Mouse (Mus musculus) monocyte, adult 5-6 weeks (primary cell): ENCODE results near the gene Iqgap1. TPM values are rescaled to one million over a fixed set of nuclear protein-coding genes. Genes with fewer than 3 reads are reported as not detected.
"Not testable (repeated sequence)": the region's sequence is repeated elsewhere in the genome, so short reads cannot be mapped to it uniquely, and the experiment has no call there.

ENCODE experiments used
- ATAC-seq: fragments of 153-309, 156-312 bp; replicated peaks from 2 replicates; pipeline ENCODE4 v1.8.0; 2017; ENCODE audit warnings: mild to moderate bottlenecking; ENCODE audit not compliant: low TSS enrichment, insufficient number of reproducible peaks, severe bottlenecking, poor library complexity, low FRiP score
- total RNA-seq: library from RNA; stranded (forward); fragments of 200-1000, 200-491, 200-594 nt; gene quantifications from 3 replicates; pipeline ENCODE4 v1.2.3, GENCODE M21; 2017

Gene Iqgap1
- total RNA-seq, 1 experiment from 2014 or later = 610 TPM

DNA sequence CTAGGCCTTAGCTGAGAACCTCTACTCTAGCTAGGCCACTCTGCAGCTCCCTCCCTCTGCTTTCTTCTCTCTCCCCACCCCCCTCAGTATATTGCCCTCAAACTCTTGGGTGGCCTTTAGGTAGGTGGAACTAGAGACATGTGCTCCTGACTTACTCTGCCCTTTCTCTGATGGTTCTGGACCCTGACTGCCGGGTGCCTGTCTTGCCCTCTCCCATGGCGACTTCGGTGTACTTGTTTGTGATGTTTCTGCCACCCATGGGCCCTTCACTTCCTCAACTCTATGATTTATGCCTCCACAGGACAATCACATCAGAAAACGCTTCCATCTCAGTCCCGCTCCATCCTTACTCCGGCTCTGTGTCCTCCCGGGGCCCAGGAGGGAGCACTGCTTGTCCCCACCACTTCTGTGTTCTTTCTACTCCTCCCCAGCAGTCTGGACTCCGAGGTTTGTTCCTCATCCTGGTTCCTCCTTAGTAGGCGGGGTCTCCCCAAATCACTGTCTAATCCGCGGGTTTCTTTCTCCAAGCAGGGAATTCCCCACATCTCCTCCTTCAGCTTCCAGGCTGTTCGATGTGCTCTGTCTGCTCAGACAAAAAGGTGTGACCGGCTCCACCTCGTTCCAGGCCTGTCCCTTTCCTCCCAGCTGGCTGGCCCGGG lies 20.0 kb upstream of the Iqgap1 start:
- ATAC-seq = peak; percentile 83

DNA sequence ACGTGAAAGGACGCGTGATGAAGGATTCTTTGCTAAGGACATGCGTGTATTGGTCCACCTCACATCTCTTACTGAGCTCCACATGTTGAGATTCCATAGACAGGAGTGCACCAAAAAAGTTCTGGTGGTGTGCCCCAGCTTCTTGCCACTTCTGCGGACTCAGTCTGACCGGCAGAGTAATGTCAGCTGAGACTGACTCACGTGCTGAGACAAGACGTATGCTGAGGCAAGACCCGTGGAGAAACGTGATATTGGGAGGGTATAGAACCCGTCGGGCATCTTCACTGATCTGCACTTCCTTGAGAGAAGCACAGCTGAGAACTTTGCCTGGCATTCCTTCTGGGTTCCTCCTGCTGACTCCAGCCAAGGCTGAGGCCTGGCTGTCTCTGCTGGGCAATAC lies 18.9 kb upstream of the Iqgap1 start:
- no peak for ATAC-seq

DNA sequence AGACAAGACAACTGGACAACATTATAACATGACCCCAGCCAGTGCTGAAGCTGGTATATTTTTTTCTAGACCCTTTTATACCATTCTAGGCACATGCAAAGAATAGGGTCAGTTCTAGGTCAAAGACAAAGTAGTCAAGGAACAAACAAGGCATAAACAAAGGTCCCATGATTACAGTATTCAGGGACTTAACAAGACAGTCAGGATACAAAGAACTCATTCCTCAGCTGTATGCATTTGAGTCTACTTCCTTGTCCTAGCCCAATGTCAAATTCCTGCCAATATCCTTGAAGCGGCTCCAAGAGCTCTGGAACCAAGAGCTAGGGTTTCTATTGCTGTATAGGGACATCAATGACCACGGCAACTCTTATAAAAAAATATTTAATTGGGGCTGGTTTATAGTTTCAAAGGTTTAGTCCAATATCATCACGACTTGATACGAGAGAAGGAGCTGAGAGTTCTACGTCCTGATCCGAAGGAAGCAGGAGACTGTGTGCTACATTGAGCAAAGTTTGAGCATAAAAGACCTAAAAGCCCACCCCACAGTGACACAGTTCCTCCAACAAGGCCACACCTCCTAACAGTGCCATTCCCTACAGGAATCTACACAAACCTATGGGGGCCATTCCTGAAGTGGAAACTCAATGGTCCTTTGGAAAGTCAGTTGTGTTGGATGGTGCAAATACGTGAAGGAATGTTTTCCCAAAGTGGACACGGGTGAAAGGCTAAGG lies 18.3 kb upstream of the Iqgap1 start:
- ATAC-seq = no peak

DNA sequence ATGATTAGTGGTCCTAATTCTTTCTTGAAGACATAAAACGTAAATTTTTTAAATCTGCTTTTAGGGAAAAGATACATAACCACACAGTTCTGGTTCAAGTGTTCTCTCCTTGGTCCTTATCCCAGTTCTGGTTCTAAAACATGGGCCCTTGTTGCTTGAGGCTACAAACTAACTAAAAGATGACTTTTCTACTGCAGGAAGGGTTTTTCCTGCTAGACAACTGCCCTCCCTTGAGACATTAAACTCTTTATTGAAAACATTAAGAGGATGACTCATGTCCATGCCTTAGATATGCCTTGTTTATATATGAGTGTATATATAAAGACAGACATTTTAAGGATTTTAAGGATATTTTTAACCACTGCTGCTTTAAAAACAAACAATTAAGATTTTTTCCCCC lies 17.4 kb upstream of the Iqgap1 start:
- no peak for ATAC-seq

DNA sequence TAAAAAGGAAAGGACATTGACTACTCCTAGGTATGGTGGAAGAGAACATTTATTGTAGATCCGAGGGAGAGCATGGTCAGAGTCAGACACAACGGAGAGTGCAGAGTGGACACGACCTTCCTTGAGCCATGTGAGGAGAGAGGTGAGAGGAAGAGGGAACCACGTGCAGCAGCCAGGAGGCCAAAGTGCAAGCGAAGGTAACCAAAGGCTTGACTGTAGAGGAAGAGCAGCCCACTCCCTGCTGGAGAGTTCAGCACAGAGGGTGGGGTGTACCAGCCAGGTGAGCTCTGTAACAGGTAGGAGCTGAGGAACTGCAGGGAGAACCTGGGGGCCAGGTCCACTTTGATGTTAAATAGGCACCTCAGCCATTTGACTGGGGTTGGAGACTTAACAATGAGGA lies 16.4 kb upstream of the Iqgap1 start:
- no peak for ATAC-seq

DNA sequence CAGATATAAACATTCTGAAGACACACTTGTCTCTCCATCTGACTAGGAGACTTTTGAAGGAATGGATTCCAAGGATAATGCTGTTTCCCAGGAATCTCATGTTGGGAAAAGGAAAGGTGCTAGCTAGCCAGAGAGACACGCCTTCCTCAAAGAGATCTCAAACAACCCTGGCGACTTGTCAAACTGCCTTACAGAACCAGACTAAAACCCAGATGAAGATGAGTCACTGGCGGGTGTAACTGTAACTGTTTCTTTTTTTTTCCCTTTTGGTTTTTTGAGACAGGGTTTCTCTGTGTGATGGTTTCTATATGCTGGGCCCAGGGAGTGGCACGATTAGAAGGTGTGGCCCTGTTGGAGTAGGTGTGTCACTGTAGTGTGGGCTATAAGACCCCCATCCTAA lies 15.2 kb upstream of the Iqgap1 start:
- no peak for ATAC-seq

DNA sequence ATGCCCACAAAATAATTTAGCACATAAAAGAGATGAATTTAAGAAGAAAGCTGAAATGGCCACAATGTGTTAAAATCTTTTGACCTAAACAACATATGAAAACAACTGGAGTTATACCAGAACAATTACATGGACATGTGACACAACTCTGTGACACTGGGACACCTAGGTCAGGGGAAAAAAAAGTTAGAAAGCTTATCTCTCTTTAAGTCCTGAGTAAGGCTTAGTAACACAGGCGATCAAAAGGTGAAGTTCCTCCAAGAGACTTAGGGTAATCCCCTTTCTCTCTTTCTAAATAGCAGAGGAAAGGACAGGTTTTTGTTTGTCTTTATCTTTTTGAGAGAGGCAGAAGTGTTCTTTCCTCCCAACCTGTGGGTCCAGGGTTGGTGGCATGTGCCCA lies 14.5 kb upstream of the Iqgap1 start:
- ATAC-seq = 0 out of 2 replicates have a peak, but pooled peaks have one; percentile 16

DNA sequence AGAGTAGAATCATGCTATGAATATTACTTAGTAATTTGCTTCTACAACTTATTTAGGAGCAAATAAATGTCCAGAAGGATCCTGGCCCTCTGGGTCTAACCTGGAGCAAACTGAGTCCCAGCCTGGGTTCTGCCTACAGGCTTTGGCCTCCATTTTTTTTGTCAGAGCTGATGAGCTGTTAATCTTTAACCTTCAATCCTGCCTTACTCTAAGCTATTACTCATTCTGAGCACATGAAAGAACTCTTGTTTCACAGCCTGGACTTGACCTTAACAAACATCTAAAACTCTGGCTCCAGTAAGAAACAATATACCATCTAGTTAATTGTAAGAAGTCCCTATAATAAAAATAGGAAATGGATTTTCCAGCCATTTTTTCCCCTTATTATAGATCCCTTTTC lies 14.0 kb upstream of the Iqgap1 start:
- no peak for ATAC-seq

DNA sequence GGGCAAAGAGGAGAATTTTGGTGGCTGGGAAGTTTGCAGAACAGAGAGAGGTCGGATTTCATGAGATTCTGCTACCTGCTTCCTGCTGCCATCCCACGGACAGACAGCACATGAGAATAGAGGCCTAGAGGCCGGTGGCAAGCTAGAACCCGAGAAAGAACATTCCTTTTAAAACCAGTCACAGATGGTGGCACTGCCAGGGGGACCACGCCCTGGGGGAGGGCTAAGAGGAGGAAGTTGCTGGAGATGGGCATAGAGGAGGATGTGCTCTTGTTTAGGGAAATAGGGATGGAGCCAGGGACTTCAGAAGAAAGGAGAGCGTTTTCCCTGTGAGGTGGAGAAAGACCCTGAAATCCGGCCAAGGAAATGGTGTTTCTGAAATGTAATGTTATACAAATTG lies 12.5 kb upstream of the Iqgap1 start:
- peak; percentile 75; the same call in 1 of the 2 replicates for ATAC-seq

DNA sequence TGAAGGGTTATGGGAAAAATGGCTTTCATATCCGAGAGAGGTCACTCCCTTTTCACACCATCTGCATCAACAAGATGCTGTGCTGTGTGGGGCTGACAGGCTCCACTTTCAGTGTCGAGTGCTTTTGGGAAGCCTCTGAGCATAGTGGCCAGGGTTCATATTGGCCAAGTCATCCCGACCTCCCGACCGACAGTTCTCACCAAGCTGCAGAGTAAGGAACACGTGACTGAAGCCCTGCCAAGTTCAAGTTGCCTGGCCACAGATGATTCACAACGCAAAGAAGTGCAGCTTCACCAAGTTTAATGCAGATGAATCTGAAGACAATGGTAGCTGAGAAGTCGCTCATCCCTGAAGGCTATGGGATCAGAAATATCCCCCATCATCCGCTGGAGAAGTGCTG lies 12.0 kb upstream of the Iqgap1 start:
- ATAC-seq = no peak

DNA sequence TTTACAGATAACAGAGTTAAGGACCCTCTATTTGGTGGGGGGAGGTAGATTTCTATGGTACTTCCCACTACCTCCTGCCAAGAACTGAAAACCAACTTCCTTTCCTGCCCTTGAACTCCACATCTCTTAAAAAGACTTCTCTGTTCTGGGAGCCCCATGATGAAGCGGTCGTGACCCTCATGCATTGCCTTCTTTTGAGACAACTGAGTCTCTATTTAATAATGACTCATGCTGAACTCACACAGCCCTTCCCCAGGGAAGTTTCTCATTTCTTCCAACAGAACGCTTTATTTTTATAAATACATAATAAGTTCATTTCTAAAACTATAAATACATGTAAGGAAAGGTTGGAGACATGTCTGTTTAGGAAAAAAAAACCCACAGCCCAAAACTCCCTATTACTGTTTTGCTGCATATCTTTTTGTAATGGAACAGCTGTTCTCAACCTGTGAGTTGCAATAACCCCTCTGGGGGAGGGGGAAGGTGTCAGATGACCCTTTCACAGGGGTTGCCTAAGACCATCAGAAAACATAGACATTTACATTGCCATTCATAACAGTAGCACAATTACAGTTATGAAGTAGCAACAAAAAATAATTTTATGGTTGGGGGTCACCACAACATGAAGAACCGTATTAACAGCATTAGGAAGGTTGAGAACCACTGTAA lies 10.3 kb upstream of the Iqgap1 start:
- no peak for ATAC-seq

DNA sequence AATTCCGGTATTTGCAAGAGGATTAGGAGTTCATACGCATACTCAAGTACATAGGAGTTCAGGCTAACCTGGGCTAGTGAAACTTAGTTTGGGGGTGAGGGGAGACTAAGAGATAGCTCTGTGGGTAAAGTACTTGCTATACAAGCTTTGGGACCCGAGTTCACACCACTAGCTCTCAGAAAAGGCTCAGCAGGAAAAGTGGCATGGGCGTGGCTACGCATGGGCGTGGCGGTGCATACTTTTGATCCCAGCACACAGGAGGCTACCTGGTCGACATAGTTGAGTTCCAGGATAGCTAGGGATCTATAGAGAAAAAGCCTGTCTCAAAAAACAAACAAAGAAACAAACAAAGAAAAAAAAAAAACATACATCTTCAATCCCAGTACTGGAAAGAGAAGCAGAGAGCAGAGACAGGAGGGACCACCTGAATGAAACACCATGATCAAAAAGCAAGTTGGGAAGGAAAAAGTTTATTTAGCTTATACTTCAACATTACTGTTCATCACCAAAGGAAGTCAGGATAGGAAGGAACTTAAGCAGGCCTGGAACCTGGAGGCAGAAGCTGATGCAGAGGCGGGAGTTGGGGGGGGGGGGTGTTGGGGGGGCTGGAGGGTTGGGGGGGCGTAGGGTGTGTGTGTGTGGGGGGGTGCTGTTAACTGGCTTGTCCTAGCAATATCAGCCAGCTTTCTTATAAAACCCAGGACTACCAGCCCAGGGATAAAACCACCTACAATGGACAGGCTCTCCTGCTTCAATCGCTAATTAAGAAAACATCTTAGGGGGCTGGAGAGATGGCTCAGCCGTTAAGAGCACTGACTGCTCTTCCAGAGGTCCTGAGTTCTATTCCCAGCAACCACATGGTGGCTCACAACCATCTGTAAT lies 8.1 kb upstream of the Iqgap1 start:
- ATAC-seq = no peak

DNA sequence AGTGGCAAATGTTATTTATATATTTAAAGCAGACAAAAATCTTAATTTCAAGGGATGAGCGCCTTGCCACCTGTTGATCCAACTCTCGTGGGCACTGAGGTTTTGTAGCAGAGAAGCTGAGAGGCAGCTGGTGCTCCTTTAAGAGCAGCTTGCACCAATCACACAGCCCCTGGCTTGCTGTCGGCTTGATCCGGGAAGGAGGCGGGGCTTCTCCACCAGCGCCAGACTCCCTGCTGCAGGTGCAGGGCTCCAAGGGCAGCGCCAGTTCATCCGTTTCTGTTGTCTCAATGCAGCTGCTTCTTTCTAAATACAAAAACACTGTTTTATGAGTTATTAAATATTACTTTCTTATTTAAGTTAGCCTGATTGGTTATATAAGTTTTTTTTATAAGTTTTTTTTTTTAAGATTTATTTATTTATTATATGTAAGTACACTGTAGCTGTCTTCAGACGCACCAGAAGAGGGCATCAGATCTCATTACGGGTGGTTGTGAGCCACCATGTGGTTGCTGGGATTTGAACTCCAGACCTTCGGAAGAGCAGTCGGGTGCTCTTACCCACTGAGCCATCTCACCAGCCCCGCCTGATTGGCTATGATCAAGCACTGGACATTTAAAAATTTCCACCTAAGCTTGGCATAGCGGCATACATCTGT lies 7.3 kb upstream of the Iqgap1 start:
- ATAC-seq = not testable (repeated sequence)

DNA sequence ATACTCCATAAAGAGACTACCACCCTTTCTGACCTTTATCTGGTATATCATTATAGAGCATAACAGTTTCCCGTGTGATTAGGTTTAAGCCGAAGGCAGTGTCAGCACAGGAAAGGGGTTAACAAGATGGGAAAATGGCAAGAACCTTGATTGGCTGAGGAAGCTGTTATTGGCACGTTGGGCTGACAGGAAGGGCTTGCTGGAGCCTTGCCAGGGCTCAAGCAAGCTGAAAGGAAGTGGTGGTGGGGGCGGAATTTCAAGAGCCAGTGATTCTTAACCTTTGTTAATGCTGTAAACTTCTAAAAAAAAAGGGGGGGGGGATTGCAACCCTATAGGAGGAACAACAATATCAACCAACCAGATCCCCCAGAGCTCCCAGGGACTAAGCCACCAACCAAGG lies 6.4 kb upstream of the Iqgap1 start:
- ATAC-seq = peak; percentile 45

DNA sequence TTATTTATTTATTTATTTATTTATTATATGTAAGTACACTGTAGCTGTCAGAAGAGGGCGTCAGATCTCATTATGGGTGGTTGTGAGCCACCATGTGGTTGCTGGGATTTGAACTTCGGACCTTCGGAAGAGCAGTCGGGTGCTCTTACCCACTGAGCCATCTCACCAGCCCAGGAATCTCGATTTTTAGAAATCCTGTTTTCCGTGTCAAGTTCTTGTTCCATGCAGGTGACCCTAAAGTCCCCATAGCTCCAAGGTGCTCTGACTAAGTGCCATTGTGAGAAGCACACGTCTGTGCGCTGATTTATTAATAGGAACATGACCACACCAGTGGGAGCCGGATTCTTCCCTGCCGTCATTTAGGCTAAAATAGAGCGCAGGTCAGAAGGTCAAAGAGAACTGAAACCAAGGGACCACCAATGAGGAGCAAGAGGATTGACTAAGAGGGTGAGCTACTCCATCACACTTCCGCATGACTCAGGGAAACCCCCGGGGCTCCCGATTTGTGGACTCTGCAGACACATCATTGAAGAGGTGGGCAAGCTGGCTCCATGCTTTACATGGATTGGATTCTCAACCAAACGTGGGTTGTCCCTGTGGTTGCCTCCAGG lies 4.5 kb upstream of the Iqgap1 start:
- peak; percentile 90 for ATAC-seq

DNA sequence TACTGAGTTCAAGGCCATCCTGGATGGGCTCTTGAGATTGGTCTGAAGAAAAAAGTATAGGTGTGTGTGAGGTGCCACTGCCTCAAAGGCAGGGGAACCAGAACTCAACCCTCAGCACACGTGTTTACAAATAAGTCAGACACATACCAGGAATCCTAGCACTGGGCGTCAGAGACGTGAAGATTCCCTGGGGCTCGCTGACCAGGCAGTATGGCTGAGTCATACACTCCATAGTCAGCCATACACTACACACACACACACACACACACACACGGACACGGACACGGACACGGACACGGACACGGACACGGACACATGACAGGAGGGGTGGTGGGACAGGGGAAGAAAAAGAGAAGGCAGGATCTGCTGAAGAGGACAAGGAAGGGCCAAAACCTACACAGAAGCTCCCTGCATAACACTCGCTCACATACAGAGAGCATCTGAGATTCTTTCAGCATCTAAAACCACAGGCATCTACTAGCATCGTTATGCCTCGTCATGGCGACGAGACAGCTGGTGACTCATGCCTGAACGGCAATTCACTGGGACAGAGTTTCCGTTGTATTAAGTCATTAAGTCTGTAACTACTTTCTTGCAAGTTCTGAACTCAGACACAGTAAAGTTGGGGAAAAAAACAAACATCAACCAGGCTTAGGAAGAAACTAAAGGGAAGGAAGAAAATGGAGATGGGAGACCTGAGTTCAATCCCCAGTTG lies 2.5 kb upstream of the Iqgap1 start:
- ATAC-seq = peak; percentile 44

DNA sequence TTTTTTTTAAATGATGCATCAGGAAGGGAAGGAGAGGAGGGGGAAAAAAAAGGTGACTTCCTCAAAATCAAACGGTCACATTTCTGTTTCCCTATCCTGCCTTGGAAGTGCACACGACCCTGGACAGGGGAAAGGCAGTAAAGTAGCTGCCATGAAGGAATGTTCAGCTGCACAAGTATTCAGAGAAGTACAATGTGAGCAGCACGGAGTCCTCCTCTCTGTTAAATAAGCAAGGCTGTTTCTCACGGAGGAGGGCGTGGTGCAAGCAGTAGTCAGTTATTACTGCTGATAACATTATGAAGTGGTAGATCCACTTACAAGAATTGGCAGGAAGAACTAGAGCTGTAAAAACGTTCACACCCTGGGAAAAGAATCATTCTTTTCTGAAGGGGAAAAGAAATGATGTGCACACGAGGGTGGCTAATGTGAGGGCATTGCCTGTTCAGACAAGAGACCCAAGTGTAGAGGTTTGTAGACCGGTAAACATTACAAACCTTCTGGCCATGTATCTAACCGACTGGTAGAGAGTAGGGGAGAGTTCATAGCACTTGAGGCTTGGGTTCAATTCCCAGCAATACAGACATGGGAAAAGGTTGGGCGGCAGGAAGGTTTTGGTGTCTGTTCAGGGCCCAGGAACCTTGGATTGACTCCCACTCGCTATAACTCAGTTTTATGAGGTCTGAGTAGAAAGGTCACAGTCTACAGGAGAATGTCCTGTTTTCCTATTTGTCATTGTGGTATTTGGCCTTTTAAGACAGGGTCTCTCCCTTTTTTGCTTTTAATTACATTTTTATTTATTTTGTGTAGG lies 1.7 kb downstream of the Iqgap1 start:
- no peak for ATAC-seq
